Mouse (Mus musculus): ENCODE data around the gene Gm17783.
"Not testable (repeated sequence)": the region's sequence is repeated elsewhere in the genome, so short reads cannot be mapped to it uniquely, and the experiment has no call there.

The Gm17783 gene

DNA sequence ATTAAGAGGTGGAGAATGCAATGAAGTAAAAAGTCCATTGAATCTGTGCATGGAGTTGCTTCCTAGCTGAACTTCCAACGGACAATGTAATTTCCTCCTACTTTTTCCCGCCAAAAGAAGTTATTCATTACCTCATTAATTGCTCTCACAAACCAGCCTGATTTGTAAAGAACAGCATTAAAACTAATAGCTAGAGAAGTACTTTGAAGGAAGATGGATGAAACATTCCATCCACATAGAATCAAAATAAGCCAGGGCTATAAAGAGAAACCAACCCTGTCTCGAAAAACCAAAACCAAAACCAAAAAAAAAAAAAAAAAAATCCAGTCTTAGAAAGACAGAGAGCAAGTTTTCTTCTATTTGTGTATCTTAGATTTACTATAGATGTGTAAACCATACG is at the start of gene Gm17783:
TSS of gene Gm17783 (minus strand) at position 101 of the 400 bp plus-strand sequence.
- no peak for ATAC-seq (ENCODE audit: low TSS enrichment)

DNA sequence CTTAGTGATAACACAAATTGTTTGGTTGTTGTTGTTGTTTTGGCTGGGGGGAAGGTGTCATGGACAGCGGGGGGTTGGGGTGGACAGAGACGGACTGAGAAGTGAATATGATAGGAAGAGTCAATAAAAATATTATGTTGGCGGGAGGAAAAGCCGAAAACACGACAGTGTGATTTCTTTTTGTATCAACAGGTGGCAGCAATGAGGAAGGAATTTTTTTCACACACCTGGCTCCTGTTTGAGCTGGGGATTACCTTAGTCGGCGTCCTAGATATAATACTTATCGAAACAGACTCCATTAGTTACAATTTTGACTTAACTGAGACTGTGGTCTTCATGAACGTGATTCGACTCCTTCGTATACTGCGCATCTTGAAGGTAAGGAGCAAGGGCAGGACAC is 48.0 kb upstream of the Gm17783 start:
- ATAC-seq (ENCODE audit: low TSS enrichment), result no peak

DNA sequence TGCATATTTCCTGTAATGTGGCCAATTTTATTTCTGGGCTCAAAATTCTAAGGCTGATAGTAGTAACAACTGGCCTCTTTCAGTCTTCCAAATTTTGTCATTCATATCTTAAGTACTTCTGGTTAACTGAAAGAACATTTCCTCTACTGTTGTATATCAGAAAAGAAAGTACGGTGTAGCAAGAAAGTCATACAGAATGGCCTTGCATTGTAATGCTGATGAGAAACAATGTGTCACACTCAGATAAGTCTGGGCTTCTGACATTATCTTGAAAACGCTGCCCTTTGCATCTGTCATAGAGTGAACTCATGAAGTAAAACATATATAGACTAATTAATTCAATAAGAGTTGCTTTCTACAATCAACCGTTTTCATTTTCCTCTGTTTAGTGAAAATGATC is 40.5 kb upstream of the Gm17783 start:
- no peak for ATAC-seq (ENCODE audit: low TSS enrichment)

- ATAC-seq (ENCODE audit: low TSS enrichment), result no peak
These were observed 29.9 kb upstream of the Gm17783 start for GRCm38 (mm10) chr16:45561747-45562146.

DNA sequence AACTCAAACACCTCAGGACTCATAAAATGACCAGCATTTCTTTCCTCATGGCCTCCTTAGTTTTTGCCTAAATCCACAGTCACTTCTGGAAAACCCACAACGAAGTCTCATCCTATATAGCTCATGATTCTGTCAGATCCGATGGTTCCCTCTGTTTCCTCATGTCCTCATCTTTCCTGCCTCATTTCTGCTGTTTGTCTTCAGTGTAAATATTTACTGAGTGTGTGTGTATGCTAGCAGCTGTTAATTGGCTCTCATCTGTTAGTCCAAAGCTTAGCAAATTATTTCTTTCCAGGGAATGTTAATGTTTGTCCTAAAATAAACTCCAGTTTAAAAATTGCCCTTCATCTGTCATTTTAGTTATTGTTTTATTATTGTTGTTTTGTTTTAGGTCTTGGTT is 19.7 kb upstream of the Gm17783 start:
- no peak for ATAC-seq (ENCODE audit: low TSS enrichment)

GRCm38 (mm10) chr16:45547982-45548381 is 16.1 kb upstream of the Gm17783 start:
- ATAC-seq (ENCODE audit: low TSS enrichment), result no peak

DNA sequence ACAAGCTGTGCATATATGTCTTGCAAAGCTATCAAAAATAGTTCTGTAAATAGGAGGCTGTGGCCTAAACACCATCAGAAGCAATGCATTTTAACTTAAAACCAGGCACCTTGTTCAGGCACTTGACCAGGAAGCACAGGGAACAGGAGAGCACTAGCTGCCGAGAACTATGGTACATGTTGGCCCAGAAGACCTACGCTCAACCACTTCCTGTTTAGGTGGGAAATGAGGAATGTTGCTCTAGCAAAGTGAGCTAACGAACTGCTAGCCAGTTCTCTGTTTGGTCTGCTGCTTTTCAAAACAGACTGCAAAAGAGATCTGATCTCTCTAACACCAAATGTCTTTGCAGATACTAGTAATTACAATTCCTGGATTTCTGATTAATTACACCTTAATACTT is 12.5 kb upstream of the Gm17783 start:
- no peak for ATAC-seq (ENCODE audit: low TSS enrichment)

DNA sequence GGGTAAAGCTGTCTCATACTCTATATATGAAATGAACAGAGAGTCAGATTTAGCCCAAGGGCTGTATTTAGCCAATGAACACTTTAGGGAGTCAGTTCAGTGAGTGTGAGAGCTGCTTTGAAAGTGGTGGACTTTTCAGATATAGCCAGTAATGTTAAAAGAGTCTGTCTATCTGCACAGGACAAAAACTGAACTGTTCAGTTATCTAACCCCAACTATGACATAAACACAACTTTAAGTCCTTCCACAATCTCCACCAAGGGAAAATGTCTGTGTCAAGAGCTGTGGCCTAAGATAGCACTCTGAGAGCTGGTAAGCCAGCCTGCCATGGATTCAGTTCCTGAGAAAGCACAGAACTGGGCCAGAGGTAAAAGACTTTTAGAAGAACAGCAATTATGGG is 10.3 kb upstream of the Gm17783 start:
- ATAC-seq (ENCODE audit: low TSS enrichment), result no peak

- ATAC-seq (ENCODE audit: low TSS enrichment), result not testable (repeated sequence)
These were observed 6.5 kb upstream of the Gm17783 start for GRCm38 (mm10) chr16:45538342-45538741.

GRCm38 (mm10) chr16:45535009-45535408 is 3.2 kb upstream of the Gm17783 start, which contains the start of gene Slc9c1:
Gene Slc9c1, plus strand, starts transcription at chr16:45535309.
- no peak for ATAC-seq (ENCODE audit: low TSS enrichment)

DNA sequence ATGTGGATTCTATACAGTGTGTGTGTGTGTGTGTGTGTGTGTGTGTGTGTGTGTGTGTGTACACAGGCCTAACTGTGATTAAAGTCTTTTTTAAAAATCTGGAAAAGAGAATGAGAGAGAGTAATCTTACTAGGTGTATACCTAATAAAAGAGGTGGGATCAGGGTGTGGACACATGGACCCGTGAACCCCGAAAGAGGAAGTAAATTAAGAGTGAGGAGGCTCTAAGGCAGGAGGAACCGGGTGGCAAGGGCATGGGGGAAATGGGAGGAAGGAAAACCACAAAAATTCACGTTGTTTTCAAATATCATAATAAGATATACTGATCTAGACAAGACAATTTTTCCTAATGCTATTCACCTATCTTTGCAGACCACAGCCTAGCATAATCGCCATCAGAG is 6.3 kb downstream of the Gm17783 start:
- ATAC-seq (ENCODE audit: low TSS enrichment), result no peak

DNA sequence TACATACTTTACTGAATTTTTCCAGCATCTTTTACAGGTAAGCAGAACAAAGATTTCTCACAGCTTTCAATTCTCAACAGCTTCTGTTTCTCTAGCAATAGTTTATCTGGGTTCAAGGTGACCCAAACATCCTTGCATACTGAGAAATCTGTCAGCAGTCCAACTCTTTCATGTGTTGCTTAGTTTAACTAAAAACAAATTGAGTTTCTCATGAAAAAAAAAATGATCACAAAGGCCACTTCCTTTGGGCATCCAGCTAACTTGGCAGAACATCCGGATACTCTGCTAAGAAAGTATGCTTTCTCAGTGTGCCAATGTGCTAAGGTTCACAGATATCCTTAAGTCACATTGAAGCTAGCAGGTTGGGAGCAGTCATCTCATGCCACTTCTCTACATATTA is 36.5 kb downstream of the Gm17783 start:
- no peak for ATAC-seq (ENCODE audit: low TSS enrichment)

GRCm38 (mm10) chr16:45492927-45493326 is 38.9 kb downstream of the Gm17783 start, which contains the start of gene Gm609:
Gene Gm609, minus strand, starts transcription at chr16:45492969.
- ATAC-seq (ENCODE audit: low TSS enrichment), result no peak

- ATAC-seq (ENCODE audit: low TSS enrichment), result no peak
These were observed 54.9 kb downstream of the Gm17783 start for GRCm38 (mm10) chr16:45476991-45477390.

DNA sequence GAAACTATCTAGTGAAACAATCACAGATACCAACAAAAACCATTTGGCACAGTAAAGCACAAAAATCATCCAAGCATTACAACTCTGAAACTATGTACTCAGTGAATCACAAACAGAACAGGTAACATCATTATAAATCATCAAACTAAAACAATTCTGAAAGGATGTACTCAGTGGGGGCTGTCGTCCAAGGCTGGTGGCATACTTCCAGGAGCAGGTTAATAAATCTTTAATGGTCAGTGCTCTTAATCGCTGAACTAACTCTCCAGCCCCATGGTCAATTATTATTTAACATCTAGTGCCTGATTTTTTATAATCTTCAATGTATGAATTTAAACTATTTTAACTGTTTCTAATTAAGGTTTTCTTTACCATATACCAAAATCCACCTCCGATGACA is 60.0 kb downstream of the Gm17783 start:
- not testable (repeated sequence) for ATAC-seq (ENCODE audit: low TSS enrichment)
